Mouse (Mus musculus): ENCODE data around the gene Myoz2. TPM values are rescaled to one million over a fixed set of nuclear protein-coding genes. Genes with fewer than 3 reads are reported as not detected.

Gene Myoz2
- polyA plus RNA-seq, 1 experiment = not detected

DNA sequence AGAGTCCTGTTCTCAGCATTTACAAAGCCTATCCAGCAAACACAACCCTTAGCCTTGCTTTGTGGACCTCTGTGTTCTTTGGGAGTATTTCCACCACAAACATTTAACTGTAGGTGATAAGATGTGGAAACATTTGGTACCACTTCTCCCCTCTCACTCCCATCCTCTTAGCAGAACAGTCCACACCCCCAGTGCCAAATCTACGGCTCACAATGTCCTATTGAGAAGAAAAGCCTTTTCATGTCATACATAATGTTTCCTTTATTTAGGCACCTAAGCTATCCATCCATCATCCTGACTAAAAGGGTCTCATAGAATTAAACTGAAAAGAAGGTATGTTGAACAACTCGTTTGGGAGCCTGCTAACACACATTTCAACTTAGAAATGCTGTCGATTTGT, 9.2 kb downstream of the Myoz2 start:
- H3K27ac ChIP-seq (ENCODE audit: control insufficient read depth, insufficient read depth, low read depth, low read length, poor library complexity) = no peak overlapping the region
- TF ChIP-seq CTCF (IDR thresholded peaks at IDR 0.05; ENCODE audit: control insufficient read depth, insufficient read depth, low read length) (no peak), POLR2A (IDR thresholded peaks at IDR 0.05; ENCODE audit: borderline replicate concordance, control insufficient read depth, low read depth, low read length) (no peak)
- H3K4me1 ChIP-seq (ENCODE audit: control insufficient read depth, insufficient read depth, low read length) = no peaks in the 10 kb centered on the region
- no peak overlapping the region for H3K4me3 ChIP-seq (replicated peaks; ENCODE audit: control insufficient read depth, low read depth, low read length)
- 79% methylated on average over 3 of the region's 3 CpGs for WGBS

DNA sequence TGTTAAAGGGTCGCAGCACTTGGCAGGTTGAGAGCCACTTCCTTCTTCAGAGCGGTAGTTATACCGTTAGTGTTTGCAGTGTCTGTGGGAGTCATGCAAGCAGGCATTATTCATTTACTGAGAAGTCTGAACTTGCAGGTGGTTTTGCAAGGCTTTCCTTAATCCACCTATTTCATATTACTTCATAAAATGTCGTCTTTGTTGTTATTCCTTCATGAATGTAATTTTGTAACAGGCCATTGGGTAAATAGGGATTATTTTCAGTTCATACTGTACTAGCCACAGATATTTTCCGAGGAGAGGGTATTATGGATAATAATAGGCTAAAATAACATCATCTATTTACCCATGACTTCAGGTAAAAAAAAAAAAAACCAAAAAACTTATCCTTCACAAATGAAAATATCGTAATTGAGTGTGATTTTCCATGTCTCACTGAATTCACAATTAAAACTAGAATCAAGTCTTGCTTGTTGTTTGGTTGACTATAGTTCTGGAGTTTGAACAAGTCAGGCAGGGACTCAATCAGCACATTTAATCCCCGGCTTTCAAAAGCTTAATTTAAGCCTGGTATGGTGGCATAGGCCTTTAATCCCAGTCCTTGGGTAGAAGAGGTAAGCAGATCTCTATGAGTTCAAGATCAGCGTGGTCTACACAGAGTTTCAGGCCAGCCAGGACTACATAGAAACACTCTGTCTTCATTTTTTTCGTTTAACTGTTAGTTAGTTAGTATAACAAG, 10.2 kb downstream of the Myoz2 start:
- no peak overlapping the region for H3K27ac ChIP-seq (ENCODE audit: control insufficient read depth, insufficient read depth, low read depth, low read length, poor library complexity)
- H3K4me3 ChIP-seq (replicated peaks; ENCODE audit: control insufficient read depth, low read depth, low read length) = no peak overlapping the region
- no peak for TF ChIP-seq CTCF (IDR thresholded peaks at IDR 0.05; ENCODE audit: control insufficient read depth, insufficient read depth, low read length)
- no peak for TF ChIP-seq POLR2A (IDR thresholded peaks at IDR 0.05; ENCODE audit: borderline replicate concordance, control insufficient read depth, low read depth, low read length)
- H3K4me1 ChIP-seq (ENCODE audit: control insufficient read depth, insufficient read depth, low read length) = no peaks in the 10 kb centered on the region
- WGBS = 49% methylated on average over 9 of the region's 9 CpGs

DNA sequence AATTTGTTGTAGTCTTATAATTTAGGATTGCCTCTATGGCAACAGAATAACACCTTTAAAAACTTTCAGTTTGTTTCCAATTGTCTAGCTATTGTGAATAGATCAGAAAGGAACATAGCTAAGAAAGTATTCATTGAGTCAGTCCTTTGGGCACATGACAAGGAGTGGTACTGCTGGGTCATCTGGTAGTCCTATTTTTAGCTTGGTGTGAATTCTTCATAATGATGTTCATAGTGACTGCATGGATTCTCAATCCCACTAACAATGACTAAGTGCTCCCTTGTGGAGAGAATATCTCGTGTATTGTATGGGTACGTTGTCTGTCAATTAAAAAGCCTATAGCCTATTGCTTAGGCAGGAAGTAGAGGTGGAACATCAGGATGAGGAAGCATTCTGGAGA, 16.0 kb downstream of the Myoz2 start:
- Histone ChIP-seq H3K4me3 (replicated peaks; ENCODE audit: control insufficient read depth, low read depth, low read length) (no peak overlapping the region), H3K27ac (ENCODE audit: control insufficient read depth, insufficient read depth, low read depth, low read length, poor library complexity) (no peak overlapping the region), H3K4me1 (ENCODE audit: control insufficient read depth, insufficient read depth, low read length) (no peaks in the 10 kb centered on the region)
- TF ChIP-seq CTCF (IDR thresholded peaks at IDR 0.05; ENCODE audit: control insufficient read depth, insufficient read depth, low read length) = no peak
- no peak for TF ChIP-seq POLR2A (IDR thresholded peaks at IDR 0.05; ENCODE audit: borderline replicate concordance, control insufficient read depth, low read depth, low read length)
- WGBS = 67% methylated on average over 2 of the region's 2 CpGs

DNA sequence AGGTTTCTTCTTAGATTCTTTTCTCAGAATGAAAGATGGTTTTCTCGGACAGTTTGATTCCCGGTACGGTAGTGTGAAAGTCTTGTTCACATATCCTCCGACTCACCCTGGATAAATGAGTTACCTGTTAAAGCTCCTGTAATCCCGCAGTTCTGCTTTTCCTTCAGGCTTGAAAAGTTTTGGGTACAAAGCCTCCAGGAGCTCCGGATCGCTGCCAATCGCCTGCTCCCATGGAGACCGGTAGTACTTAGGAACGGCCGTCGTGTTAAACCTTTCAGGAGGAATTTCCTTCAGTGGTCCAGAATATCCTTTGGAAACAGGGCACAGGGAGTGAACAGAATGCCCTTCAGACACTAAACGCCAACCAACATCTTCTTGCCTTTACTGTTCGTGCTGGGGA, 21.3 kb downstream of the Myoz2 start:
- TF ChIP-seq CTCF (IDR thresholded peaks at IDR 0.05; ENCODE audit: control insufficient read depth, insufficient read depth, low read length) = no peak
- no peak for TF ChIP-seq POLR2A (IDR thresholded peaks at IDR 0.05; ENCODE audit: borderline replicate concordance, control insufficient read depth, low read depth, low read length)
- 91% methylated on average over 14 of the region's 14 CpGs for WGBS
- Histone ChIP-seq H3K27ac (ENCODE audit: control insufficient read depth, insufficient read depth, low read depth, low read length, poor library complexity) (no peak overlapping the region), H3K4me3 (replicated peaks; ENCODE audit: control insufficient read depth, low read depth, low read length) (no peak overlapping the region), H3K4me1 (ENCODE audit: control insufficient read depth, insufficient read depth, low read length) (no peaks in the 10 kb centered on the region)

DNA sequence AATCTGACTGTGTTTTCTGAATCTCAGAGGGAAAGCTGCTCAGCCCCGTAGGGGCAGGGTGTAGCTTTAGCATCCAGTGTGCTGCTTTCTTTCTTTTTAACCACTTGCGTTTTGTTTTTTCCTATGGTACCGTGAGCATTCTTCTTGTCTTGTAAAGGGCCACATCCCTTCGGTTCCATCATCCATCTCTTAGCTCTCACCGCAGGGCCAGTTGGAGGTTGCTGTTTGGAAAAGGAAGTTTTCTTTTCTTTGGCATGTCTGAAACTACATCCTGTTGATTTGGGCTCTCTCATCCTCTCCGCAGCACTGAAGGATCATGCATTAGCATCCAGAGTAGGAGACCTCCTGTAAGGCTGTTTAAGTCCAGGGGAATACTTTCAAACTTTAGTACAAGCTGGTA, 25.4 kb downstream of the Myoz2 start:
- TF ChIP-seq CTCF (IDR thresholded peaks at IDR 0.05; ENCODE audit: control insufficient read depth, insufficient read depth, low read length) (no peak), POLR2A (IDR thresholded peaks at IDR 0.05; ENCODE audit: borderline replicate concordance, control insufficient read depth, low read depth, low read length) (no peak)
- Histone ChIP-seq H3K27ac (ENCODE audit: control insufficient read depth, insufficient read depth, low read depth, low read length, poor library complexity) (no peak overlapping the region), H3K4me3 (replicated peaks; ENCODE audit: control insufficient read depth, low read depth, low read length) (no peak overlapping the region), H3K4me1 (ENCODE audit: control insufficient read depth, insufficient read depth, low read length) (no peaks in the 10 kb centered on the region)
- WGBS = 68% methylated on average over 6 of the region's 6 CpGs

DNA sequence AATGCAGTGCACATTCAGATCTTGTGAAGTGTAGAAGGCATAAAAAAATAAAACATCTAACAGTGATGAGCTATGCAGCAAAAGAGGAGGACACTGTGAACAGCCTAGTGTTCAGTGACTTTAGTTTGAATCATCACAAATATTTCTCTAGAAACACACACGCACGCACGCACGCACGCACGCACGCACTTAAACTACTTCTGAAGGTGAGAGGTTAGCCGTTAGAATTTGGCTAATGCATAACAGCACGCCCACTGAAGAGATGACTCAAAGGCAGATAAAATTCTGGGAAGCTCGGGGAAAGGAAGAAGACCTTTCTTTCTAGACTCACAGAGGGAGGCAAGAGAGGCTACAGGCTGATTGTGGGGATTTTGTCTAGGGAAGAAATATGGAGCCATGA, 27.4 kb downstream of the Myoz2 start:
- WGBS = 89% methylated on average over 10 of the region's 10 CpGs
- H3K4me3 ChIP-seq (replicated peaks; ENCODE audit: control insufficient read depth, low read depth, low read length) = no peak overlapping the region
- H3K27ac ChIP-seq (ENCODE audit: control insufficient read depth, insufficient read depth, low read depth, low read length, poor library complexity) = no peak overlapping the region
- TF ChIP-seq POLR2A (IDR thresholded peaks at IDR 0.05; ENCODE audit: borderline replicate concordance, control insufficient read depth, low read depth, low read length) = no peak
- no peak for TF ChIP-seq CTCF (IDR thresholded peaks at IDR 0.05; ENCODE audit: control insufficient read depth, insufficient read depth, low read length)
- no peaks in the 10 kb centered on the region for H3K4me1 ChIP-seq (ENCODE audit: control insufficient read depth, insufficient read depth, low read length)

DNA sequence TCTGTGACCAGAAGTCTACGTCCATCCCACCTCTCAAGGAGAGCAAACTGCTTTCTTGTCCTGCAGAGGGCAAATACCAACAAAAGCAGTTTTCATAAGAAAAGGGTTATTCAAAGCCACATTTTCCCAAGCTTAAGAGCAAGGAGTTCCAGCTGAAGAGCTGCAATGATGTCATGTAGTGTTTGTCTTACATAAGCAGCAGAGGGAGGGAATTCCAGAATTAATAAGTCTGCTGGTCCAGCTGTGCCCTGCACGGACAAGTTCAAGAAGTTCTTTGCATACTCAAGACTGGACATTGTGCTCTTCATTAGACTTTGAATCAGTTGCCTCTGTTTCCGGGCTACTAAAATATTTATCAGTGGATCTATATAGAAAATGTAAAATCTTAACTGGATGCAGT, 33.8 kb downstream of the Myoz2 start:
- Histone ChIP-seq H3K27ac (ENCODE audit: control insufficient read depth, insufficient read depth, low read depth, low read length, poor library complexity) (no peak overlapping the region), H3K4me1 (ENCODE audit: control insufficient read depth, insufficient read depth, low read length) (no peaks in the 10 kb centered on the region), H3K4me3 (replicated peaks; ENCODE audit: control insufficient read depth, low read depth, low read length) (no peak overlapping the region)
- WGBS = 72% methylated on average over 3 of the region's 3 CpGs
- TF ChIP-seq POLR2A (IDR thresholded peaks at IDR 0.05; ENCODE audit: borderline replicate concordance, control insufficient read depth, low read depth, low read length) (no peak), CTCF (IDR thresholded peaks at IDR 0.05; ENCODE audit: control insufficient read depth, insufficient read depth, low read length) (no peak)

DNA sequence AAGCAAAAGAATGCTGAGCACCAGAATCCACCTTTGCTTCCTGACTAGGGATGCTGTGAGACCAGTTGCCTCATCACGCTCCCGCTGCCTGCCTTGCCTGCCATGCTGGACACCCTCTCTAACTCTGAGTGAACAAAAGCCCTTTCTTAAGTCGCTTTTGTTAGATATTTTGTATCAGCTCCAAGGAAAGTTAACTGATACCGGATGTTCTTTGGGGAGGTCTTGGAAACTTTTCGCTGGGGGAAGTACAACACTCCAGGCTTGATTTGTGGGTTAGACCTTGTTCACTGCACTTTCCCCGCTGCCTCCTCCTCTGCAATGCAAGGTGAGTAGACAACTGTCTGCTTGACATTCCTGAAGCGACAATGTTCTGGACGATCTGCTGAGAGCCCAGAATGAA, 36.3 kb downstream of the Myoz2 start:
- Histone ChIP-seq H3K4me1 (ENCODE audit: control insufficient read depth, insufficient read depth, low read length) (no peaks in the 10 kb centered on the region), H3K27ac (ENCODE audit: control insufficient read depth, insufficient read depth, low read depth, low read length, poor library complexity) (no peak overlapping the region), H3K4me3 (replicated peaks; ENCODE audit: control insufficient read depth, low read depth, low read length) (no peak overlapping the region)
- no peak for TF ChIP-seq CTCF (IDR thresholded peaks at IDR 0.05; ENCODE audit: control insufficient read depth, insufficient read depth, low read length)
- TF ChIP-seq POLR2A (IDR thresholded peaks at IDR 0.05; ENCODE audit: borderline replicate concordance, control insufficient read depth, low read depth, low read length) = no peak
- WGBS = 87% methylated on average over 8 of the region's 8 CpGs

DNA sequence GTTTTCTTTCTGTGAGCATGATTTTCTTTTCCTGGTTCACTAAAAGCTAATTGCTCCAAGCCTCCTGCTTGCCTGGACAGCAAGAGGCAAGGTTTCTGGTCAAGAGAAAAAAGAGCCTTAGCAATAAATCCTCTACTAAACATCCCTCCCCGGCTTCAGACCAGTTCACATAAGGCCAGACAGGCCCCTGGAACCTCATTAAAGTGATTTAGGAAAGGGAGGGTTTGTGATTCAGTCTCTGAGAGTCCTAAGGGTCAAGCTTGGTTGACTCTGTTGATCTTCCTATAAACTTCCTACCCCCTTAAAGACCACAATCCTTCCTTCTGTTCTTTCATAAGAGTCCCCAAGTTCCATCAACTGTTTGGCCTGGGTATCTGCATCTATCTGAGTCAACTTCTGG, 37.8 kb downstream of the Myoz2 start:
- no peaks in the 10 kb centered on the region for H3K4me1 ChIP-seq (ENCODE audit: control insufficient read depth, insufficient read depth, low read length)
- 50% methylated on average over 1 of the region's 1 CpGs for WGBS
- TF ChIP-seq CTCF (IDR thresholded peaks at IDR 0.05; ENCODE audit: control insufficient read depth, insufficient read depth, low read length) (no peak), POLR2A (IDR thresholded peaks at IDR 0.05; ENCODE audit: borderline replicate concordance, control insufficient read depth, low read depth, low read length) (no peak)
- no peak overlapping the region for H3K27ac ChIP-seq (ENCODE audit: control insufficient read depth, insufficient read depth, low read depth, low read length, poor library complexity)
- no peak overlapping the region for H3K4me3 ChIP-seq (replicated peaks; ENCODE audit: control insufficient read depth, low read depth, low read length)
